Mouse (Mus musculus): ENCODE results near the gene Anp32b. TPM values are rescaled to one million over a fixed set of nuclear protein-coding genes. Genes with fewer than 3 reads are reported as not detected.

Anp32b gene
- polyA plus RNA-seq, 1 experiment from 2014 or later = 70.3 TPM

DNA sequence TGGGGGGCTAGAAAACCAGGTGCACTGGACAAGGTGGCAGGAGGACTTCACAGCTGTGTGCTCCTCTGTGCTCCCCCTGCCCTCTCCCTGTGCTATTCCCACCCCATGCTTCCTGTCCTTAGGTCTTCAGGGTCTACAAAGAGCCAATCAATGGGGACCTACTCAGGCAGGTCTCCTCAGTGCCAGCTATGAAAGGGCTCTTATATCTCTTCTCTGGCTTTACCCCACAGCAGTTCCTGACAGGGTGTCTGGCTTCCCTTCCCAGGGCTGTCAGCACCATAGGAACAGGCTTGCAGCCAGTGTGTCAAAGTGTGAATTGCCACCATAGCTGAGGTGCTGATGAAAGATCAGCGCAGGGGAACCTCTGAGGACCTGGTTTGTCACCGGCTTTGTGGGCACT, 69.8 kb downstream of the Anp32b start:
- Histone ChIP-seq H3K4me3 (replicated peaks) (no peak overlapping the region), H3K4me2 (no peak overlapping the region), H3K27me3 (replicated peaks) (no peaks in the 10 kb centered on the region), H3K9ac (replicated peaks) (no peak overlapping the region), H3K9me3 (replicated peaks) (no peaks in the 10 kb centered on the region), H3K36me3 (no peaks in the 10 kb centered on the region), H3K4me1 (no peaks in the 10 kb centered on the region), H3K27ac (replicated peaks) (no peak overlapping the region)
- 87% methylated on average over 2 of the region's 2 CpGs for WGBS
- ATAC-seq (ENCODE audit: low FRiP score) = no peak

GRCm38 (mm10) chr4:46521457-46521856, 70.8 kb downstream of the Anp32b start:
- ATAC-seq (ENCODE audit: low FRiP score) = no peak

More at GRCm38 (mm10) chr4:46521457-46521856, 70.8 kb downstream of the Anp32b start:
- no peaks in the 10 kb centered on the region for H3K27me3 ChIP-seq (replicated peaks)
- H3K9ac ChIP-seq (replicated peaks) = no peak overlapping the region
- no peaks in the 10 kb centered on the region for H3K9me3 ChIP-seq (replicated peaks)
- H3K4me1 ChIP-seq = no peaks in the 10 kb centered on the region
- WGBS = 86% methylated on average over 10 of the region's 10 CpGs
- H3K4me2 ChIP-seq = no peak overlapping the region
- no peak overlapping the region for H3K27ac ChIP-seq (replicated peaks)
- no peak overlapping the region for H3K4me3 ChIP-seq (replicated peaks)
- no peaks in the 10 kb centered on the region for H3K36me3 ChIP-seq

Other genes with a start within 250 kb of the Anp32b start
- not detected in 2 replicates for gene Foxe1, start 107.3 kb upstream of the Anp32b start, polyA plus RNA-seq (2015; fragmentation: Nextera tagmentation; extraction: Ambion mirVana)
- gene Trmo, start 61.5 kb upstream of the Anp32b start, polyA plus RNA-seq (2015; fragmentation: Nextera tagmentation; extraction: Ambion mirVana) = 8.4 and 10.7 TPM in 2 replicates
- gene Hemgn, start 37.4 kb upstream of the Anp32b start, polyA plus RNA-seq (2015; fragmentation: Nextera tagmentation; extraction: Ambion mirVana) = 0.24 and 1.2 TPM in 2 replicates
- 76.5 and 85.4 TPM in 2 replicates for gene Nans, start 38.3 kb downstream of the Anp32b start, polyA plus RNA-seq (2015; fragmentation: Nextera tagmentation; extraction: Ambion mirVana)
- gene Trim14, start 85.2 kb downstream of the Anp32b start, polyA plus RNA-seq (2015; fragmentation: Nextera tagmentation; extraction: Ambion mirVana) = 1.5 and 5.1 TPM in 2 replicates
- 9.8 and 18.7 TPM in 2 replicates for gene Coro2a, start 151.3 kb downstream of the Anp32b start, polyA plus RNA-seq (2015; fragmentation: Nextera tagmentation; extraction: Ambion mirVana)
- gene Tbc1d2, start 199.3 kb downstream of the Anp32b start, polyA plus RNA-seq (2015; fragmentation: Nextera tagmentation; extraction: Ambion mirVana) = 0.73 and 1.7 TPM in 2 replicates